Mouse (Mus musculus): ENCODE data around the gene 9430015G10Rik.
A peak's percentile ranks its signal among the peaks of the same experiment; 100 is the strongest.
"Not testable (repeated sequence)": the region's sequence is repeated elsewhere in the genome, so short reads cannot be mapped to it uniquely, and the experiment has no call there.

The 9430015G10Rik gene

GRCm38 (mm10) chr4:156097770-156098366 is 11.9 kb upstream of the 9430015G10Rik start:
- DNase-seq: no peak

- no peak for DNase-seq
Observed at GRCm38 (mm10) chr4:156099427-156099826, 10.4 kb upstream of the 9430015G10Rik start.

GRCm38 (mm10) chr4:156100501-156100900 is 9.3 kb upstream of the 9430015G10Rik start:
- no peak for DNase-seq

GRCm38 (mm10) chr4:156101481-156101903 is 8.3 kb upstream of the 9430015G10Rik start:
- DNase-seq: no peak

GRCm38 (mm10) chr4:156103342-156103741 is 6.4 kb upstream of the 9430015G10Rik start:
- DNase-seq: no peak

GRCm38 (mm10) chr4:156108606-156109546 is 906 bp upstream of the 9430015G10Rik start:
- DNase-seq: peak; percentile 73 to 79

- DNase-seq: no peak
Observed at GRCm38 (mm10) chr4:156124077-156124476, 14.3 kb downstream of the 9430015G10Rik start.

GRCm38 (mm10) chr4:156125393-156125792 is 15.6 kb downstream of the 9430015G10Rik start:
- no peak for DNase-seq

GRCm38 (mm10) chr4:156126841-156127240 is 17.1 kb downstream of the 9430015G10Rik start:
- DNase-seq: no peak

- no peak for DNase-seq
Observed at GRCm38 (mm10) chr4:156128746-156129145, 19.0 kb downstream of the 9430015G10Rik start.

- no peak for DNase-seq
Observed at GRCm38 (mm10) chr4:156130436-156130835, 20.7 kb downstream of the 9430015G10Rik start, which contains the start of gene Rnf223. Rnf223 (plus strand) TSS chr4:156130513.

- no peak for DNase-seq
Observed at GRCm38 (mm10) chr4:156130940-156131339, 21.2 kb downstream of the 9430015G10Rik start.

- DNase-seq: no peak
Observed at GRCm38 (mm10) chr4:156133334-156133733, 23.6 kb downstream of the 9430015G10Rik start.

GRCm38 (mm10) chr4:156133943-156134605 is 24.3 kb downstream of the 9430015G10Rik start:
- no peak for DNase-seq

GRCm38 (mm10) chr4:156135112-156135511 is 25.3 kb downstream of the 9430015G10Rik start:
- DNase-seq: no peak

GRCm38 (mm10) chr4:156135801-156136200 is 26.0 kb downstream of the 9430015G10Rik start:
- DNase-seq: no peak

GRCm38 (mm10) chr4:156136285-156137100 is 26.7 kb downstream of the 9430015G10Rik start:
- no peak for DNase-seq

- DNase-seq: not testable (repeated sequence)
Observed at GRCm38 (mm10) chr4:156150887-156151286, 41.1 kb downstream of the 9430015G10Rik start.

- no peak for DNase-seq
Observed at GRCm38 (mm10) chr4:156154771-156155170, 45.0 kb downstream of the 9430015G10Rik start.

GRCm38 (mm10) chr4:156166477-156166876 is 56.7 kb downstream of the 9430015G10Rik start:
- DNase-seq: no peak

- DNase-seq: no peak
Observed at GRCm38 (mm10) chr4:156168611-156169010, 58.8 kb downstream of the 9430015G10Rik start.

GRCm38 (mm10) chr4:156169129-156169528 is 59.3 kb downstream of the 9430015G10Rik start:
- no peak for DNase-seq

All from lung, postnatal 4 days (tissue).